Mouse (Mus musculus) neural tube, embryonic 15.5 days (tissue): ENCODE data around the gene Mknk1. TPM values are rescaled to one million over a fixed set of nuclear protein-coding genes. Genes with fewer than 3 reads are reported as not detected.

ENCODE experiments used
- ATAC-seq: fragments of 200-750 bp; cut with Nextera tagmentation; 2 replicates; pipeline ENCODE4 v1.8.0; 2017; ENCODE audit warnings: mild to moderate bottlenecking, moderate TSS enrichment, moderate library complexity; ENCODE audit not compliant: low FRiP score
- H3K27ac ChIP-seq: fragments of 300-500 bp; sonication (generic); replicated peaks from 2 replicates; pipeline ENCODE4 v1.5.1; 2015; ENCODE audit warnings: mild to moderate bottlenecking, inconsistent platforms
- H3K27me3 ChIP-seq: fragments of 300-500 bp; sonication (generic); replicated peaks from 2 replicates; pipeline ENCODE4 v1.6.1; 2015; ENCODE audit warnings: inconsistent platforms
- H3K36me3 ChIP-seq: fragments of 300-500 bp; sonication (generic); 2 replicates; pipeline ENCODE4 v1.6.1; 2015; ENCODE audit warnings: inconsistent platforms
- H3K4me1 ChIP-seq: fragments of 300-500 bp; sonication (generic); 2 replicates; pipeline ENCODE4 v1.6.1; 2015; ENCODE audit warnings: inconsistent platforms
- H3K4me2 ChIP-seq: fragments of 300-500 bp; sonication (generic); 2 replicates; pipeline ENCODE4 v1.6.1; 2015; ENCODE audit warnings: inconsistent platforms, mild to moderate bottlenecking, moderate library complexity
- H3K4me3 ChIP-seq: fragments of 300-500 bp; sonication (generic); replicated peaks from 2 replicates; pipeline ENCODE4 v1.5.1; 2015; ENCODE audit warnings: mild to moderate bottlenecking, inconsistent platforms
- H3K9ac ChIP-seq: fragments of 300-500 bp; sonication (generic); replicated peaks from 2 replicates; pipeline ENCODE4 v1.6.1; 2015; ENCODE audit warnings: mild to moderate bottlenecking, inconsistent platforms
- H3K9me3 ChIP-seq: fragments of 300-500 bp; sonication (generic); replicated peaks from 2 replicates; pipeline ENCODE4 v1.6.1; 2016; ENCODE audit warnings: inconsistent platforms
- WGBS: fragments of 180-500 bp; shearing (Covaris S2); methylation state at CpG from one replicate; pipeline ENCODE4 v1.1.7; 2015; ENCODE audit warnings: mixed read lengths; 5-methylcytosine and 5-hydroxymethylcytosine counted together
- polyA plus RNA-seq: library from polyadenylated mRNA; unstranded; fragments of >200 nt; fragmentation: Nextera tagmentation; extraction: Ambion mirVana; gene quantifications from 2 replicates; pipeline ENCODE4 v1.2.1, GENCODE M21; 2015

Gene Mknk1
- polyA plus RNA-seq, 1 experiment from 2014 or later = 25.3 TPM

DNA sequence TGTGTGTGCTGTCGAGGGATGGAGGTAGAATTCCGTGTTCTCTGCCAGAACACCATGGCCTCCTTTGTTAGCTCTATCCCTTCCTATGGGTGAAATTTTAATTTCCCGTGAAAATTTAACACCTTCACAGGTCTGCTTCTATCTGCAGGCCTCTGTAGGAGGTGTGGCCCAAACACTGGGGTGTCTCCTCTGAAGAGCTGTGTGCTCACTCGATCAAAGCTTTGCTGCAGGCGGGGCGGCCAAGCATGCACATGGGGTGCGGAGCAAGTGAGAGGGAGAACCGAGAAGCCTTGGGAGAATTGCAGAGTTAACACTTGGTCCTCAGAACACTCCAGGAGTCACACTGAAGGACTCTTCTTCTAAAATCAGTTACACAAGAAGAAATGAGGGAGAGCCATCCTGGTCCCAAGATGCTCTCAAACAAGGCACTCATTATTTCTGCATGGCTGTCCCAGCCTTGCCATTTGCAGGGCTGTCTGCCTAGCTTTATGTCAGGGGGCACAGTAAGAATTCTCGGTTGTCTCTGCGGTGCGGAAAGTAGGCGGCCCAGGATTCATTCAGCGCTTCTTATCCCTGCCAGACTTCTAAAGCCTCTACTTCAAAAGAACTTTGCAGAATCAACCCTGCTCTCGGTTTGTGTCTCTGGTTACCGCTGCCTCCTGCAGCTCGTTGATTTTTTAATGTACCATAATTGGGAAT is 30.7 kb downstream of the Mknk1 start:
- Histone ChIP-seq H3K9me3 (no peaks in the 10 kb centered on the region), H3K27me3 (no peaks in the 10 kb centered on the region), H3K36me3 (peaks cover 13% of the 10 kb centered on the region; the same call in 1 of the 2 replicates), H3K27ac (no peak overlapping the region), H3K4me3 (no peak overlapping the region), H3K4me1 (peaks cover 16% of the 10 kb centered on the region), H3K4me2 (no peak overlapping the region), H3K9ac (no peak overlapping the region)
- WGBS = 23% methylated on average over 16 of the region's 16 CpGs
- no peak for ATAC-seq

- Histone ChIP-seq H3K27me3 (no peaks in the 10 kb centered on the region; the same call in 1 of the 2 replicates), H3K4me2 (no peak overlapping the region), H3K9ac (no peak overlapping the region), H3K9me3 (no peaks in the 10 kb centered on the region), H3K4me3 (no peak overlapping the region), H3K4me1 (peaks cover 25% of the 10 kb centered on the region), H3K36me3 (peaks cover 17% of the 10 kb centered on the region; the same call in 1 of the 2 replicates), H3K27ac (no peak overlapping the region)
- ATAC-seq = no peak
- WGBS = 77% methylated on average over 3 of the region's 3 CpGs
These were observed 34.2 kb downstream of the Mknk1 start for GRCm38 (mm10) chr4:115873231-115873630.

- 4% methylated on average over 11 of the region's 11 CpGs for WGBS
- Histone ChIP-seq H3K36me3 (peaks cover 16% of the 10 kb centered on the region; the same call in 1 of the 2 replicates), H3K27me3 (no peaks in the 10 kb centered on the region; the same call in 1 of the 2 replicates), H3K4me2 (peak overlapping the region; percentile 15; the same call in 1 of the 2 replicates), H3K4me1 (peaks cover 33% of the 10 kb centered on the region), H3K27ac (no peak overlapping the region; the same call in 1 of the 2 replicates), H3K9ac (no peak overlapping the region), H3K4me3 (no peak overlapping the region), H3K9me3 (no peaks in the 10 kb centered on the region)
- no peak for ATAC-seq
These were observed 39.2 kb downstream of the Mknk1 start for GRCm38 (mm10) chr4:115878216-115878678.

- Histone ChIP-seq H3K27ac (no peak overlapping the region; the same call in 1 of the 2 replicates), H3K9ac (no peak overlapping the region), H3K36me3 (peaks cover 11% of the 10 kb centered on the region; the same call in 1 of the 2 replicates), H3K4me3 (no peak overlapping the region), H3K4me2 (no peak overlapping the region), H3K4me1 (peaks cover 33% of the 10 kb centered on the region), H3K9me3 (no peaks in the 10 kb centered on the region), H3K27me3 (no peaks in the 10 kb centered on the region; the same call in 1 of the 2 replicates)
- no peak for ATAC-seq
- 40% methylated on average over 9 of the region's 9 CpGs for WGBS
These were observed 39.8 kb downstream of the Mknk1 start for GRCm38 (mm10) chr4:115878828-115879227.

- 0% methylated on average over 1 of the region's 1 CpGs for WGBS
- Histone ChIP-seq H3K9me3 (no peaks in the 10 kb centered on the region), H3K4me3 (no peak overlapping the region), H3K36me3 (no peaks in the 10 kb centered on the region), H3K4me2 (no peak overlapping the region), H3K9ac (no peak overlapping the region), H3K27me3 (no peaks in the 10 kb centered on the region; the same call in 1 of the 2 replicates), H3K4me1 (peaks cover 42% of the 10 kb centered on the region), H3K27ac (no peak overlapping the region)
- ATAC-seq = no peak
These were observed 42.2 kb downstream of the Mknk1 start for GRCm38 (mm10) chr4:115881183-115881582.

- ATAC-seq = no peak
- Histone ChIP-seq H3K36me3 (no peaks in the 10 kb centered on the region), H3K27ac (no peak overlapping the region), H3K4me1 (peaks cover 43% of the 10 kb centered on the region), H3K27me3 (no peaks in the 10 kb centered on the region; the same call in 1 of the 2 replicates), H3K9ac (no peak overlapping the region), H3K4me2 (no peak overlapping the region), H3K9me3 (no peaks in the 10 kb centered on the region), H3K4me3 (no peak overlapping the region)
- WGBS = 65% methylated on average over 4 of the region's 4 CpGs
These were observed 43.2 kb downstream of the Mknk1 start for GRCm38 (mm10) chr4:115882195-115882594.

DNA sequence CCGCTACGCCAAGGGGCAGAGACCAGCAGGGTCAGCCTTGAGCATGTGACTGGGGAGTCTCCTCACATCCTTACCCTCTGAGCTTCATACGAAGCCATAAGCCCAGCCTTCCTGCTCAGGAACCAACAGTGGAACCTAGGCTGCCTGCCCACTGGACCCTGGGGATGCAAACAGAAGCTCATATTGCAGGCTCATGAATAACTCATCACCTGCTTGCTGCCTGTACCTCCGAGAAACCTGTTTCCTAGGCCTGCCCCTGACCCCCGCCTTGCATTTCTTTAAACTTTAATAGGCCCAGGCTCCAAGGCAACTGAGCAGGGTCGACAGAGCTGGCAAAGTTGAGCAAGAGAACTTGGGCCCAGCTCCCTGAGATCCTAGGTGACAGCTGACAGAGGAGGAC is 45.0 kb downstream of the Mknk1 start, which contains the start of gene Kncn:
Kncn (plus strand) TSS at position 379 of the 400 bp plus-strand sequence.
- 71% methylated on average over 6 of the region's 6 CpGs for WGBS
- Histone ChIP-seq H3K4me2 (no peak within 1 kb of the TSS), H3K4me3 (no peak within 1 kb of the TSS)

DNA sequence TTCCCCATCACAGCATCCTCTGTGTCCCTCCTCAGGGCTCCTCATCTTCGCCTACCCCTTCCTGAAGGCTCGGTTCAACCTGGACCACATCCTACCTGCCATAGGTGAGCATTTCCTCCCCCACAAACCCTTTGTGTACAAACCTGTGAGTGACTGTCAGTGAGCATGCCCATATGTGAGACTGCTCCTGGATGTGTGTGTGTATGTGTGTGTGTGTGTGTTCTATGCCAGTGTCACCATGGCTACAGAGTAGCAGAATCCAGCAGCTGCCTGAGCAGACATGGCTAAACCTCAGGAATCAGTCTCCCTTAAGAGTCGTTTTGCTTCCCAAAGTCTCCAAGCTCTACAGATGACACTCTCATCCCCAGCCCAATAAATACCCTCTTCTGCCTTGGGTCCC is 46.8 kb downstream of the Mknk1 start:
- ATAC-seq = peak; percentile 83
- peaks cover 20% of the 10 kb centered on the region for H3K27me3 ChIP-seq
- H3K9ac ChIP-seq = no peak overlapping the region
- H3K27ac ChIP-seq = no peak overlapping the region
- H3K4me1 ChIP-seq = peaks cover 33% of the 10 kb centered on the region
- no peak overlapping the region for H3K4me3 ChIP-seq
- WGBS = 83% methylated on average over 3 of the region's 3 CpGs
- H3K36me3 ChIP-seq = no peaks in the 10 kb centered on the region
- no peaks in the 10 kb centered on the region for H3K9me3 ChIP-seq
- H3K4me2 ChIP-seq = no peak overlapping the region

More for the DNA sequence above, 45.0 kb downstream of the Mknk1 start, which contains the start of gene Kncn:
- Histone ChIP-seq H3K9ac (no peak within 1 kb of the TSS), H3K9me3 (no peaks in the 10 kb centered on the region), H3K27me3 (peaks cover 3% of the 10 kb centered on the region), H3K4me1 (peaks cover 30% of the 10 kb centered on the region), H3K36me3 (no peaks in the 10 kb centered on the region), H3K27ac (no peak within 1 kb of the TSS)
- no peak for ATAC-seq

GRCm38 (mm10) chr4:115886875-115887274 is 47.9 kb downstream of the Mknk1 start:
- Histone ChIP-seq H3K9ac (no peak overlapping the region), H3K9me3 (no peaks in the 10 kb centered on the region), H3K4me3 (no peak overlapping the region), H3K36me3 (no peaks in the 10 kb centered on the region), H3K27me3 (peaks cover 30% of the 10 kb centered on the region), H3K4me2 (no peak overlapping the region), H3K27ac (no peak overlapping the region), H3K4me1 (peaks cover 23% of the 10 kb centered on the region)
- 71% methylated on average over 1 of the region's 1 CpGs for WGBS
- ATAC-seq = no peak

GRCm38 (mm10) chr4:115890066-115890465 is 51.1 kb downstream of the Mknk1 start:
- ATAC-seq = no peak

DNA sequence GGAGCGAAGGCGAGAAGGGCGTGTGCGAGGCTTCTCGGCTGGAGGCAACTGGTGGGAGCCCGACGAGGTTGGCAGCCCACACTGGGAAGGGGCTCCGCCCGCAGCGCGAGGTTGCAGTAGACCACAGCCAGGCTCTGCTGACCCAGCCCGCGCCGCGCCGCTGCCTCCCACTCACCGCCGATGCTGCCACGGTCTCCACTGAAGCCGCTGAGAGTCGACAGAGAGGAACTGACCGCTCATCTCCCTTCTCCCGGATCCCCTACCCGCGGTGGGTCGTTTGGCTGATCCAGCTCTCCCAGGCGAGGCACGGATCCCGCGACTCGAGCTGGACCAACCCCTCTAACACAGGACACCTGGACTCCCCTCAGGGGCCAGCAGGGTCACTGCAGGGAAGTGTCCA is 51.6 kb downstream of the Mknk1 start, which contains the start of gene 6430628N08Rik:
6430628N08Rik (plus strand) TSS at position 113 of the 400 bp plus-strand sequence.
- H3K4me1 ChIP-seq = peaks cover 14% of the 10 kb centered on the region
- under 1% methylated on average over 31 of the region's 31 CpGs for WGBS
- H3K4me3 ChIP-seq = peak within 1 kb of the TSS; percentile 33
- H3K9ac ChIP-seq = peak within 1 kb of the TSS; percentile 40; the same call in 1 of the 2 replicates
- ATAC-seq = no peak
- no peaks in the 10 kb centered on the region for H3K36me3 ChIP-seq
- no peaks in the 10 kb centered on the region for H3K9me3 ChIP-seq
- H3K27me3 ChIP-seq = peaks cover 46% of the 10 kb centered on the region
- H3K4me2 ChIP-seq = peak within 1 kb of the TSS; percentile 66
- no peak within 1 kb of the TSS for H3K27ac ChIP-seq

More at GRCm38 (mm10) chr4:115890066-115890465, 51.1 kb downstream of the Mknk1 start:
- Histone ChIP-seq H3K9me3 (no peaks in the 10 kb centered on the region), H3K4me1 (peaks cover 18% of the 10 kb centered on the region), H3K4me3 (peak overlapping the region; percentile 33), H3K9ac (peak overlapping the region; percentile 40; the same call in 1 of the 2 replicates), H3K27ac (no peak overlapping the region), H3K27me3 (peaks cover 44% of the 10 kb centered on the region), H3K4me2 (peak overlapping the region; percentile 66), H3K36me3 (no peaks in the 10 kb centered on the region)
- WGBS = 9% methylated on average over 6 of the region's 6 CpGs

GRCm38 (mm10) chr4:115894281-115894680 is 55.3 kb downstream of the Mknk1 start:
- WGBS = 8% methylated on average over 3 of the region's 3 CpGs
- no peak overlapping the region for H3K27ac ChIP-seq
- H3K4me1 ChIP-seq = peaks cover 17% of the 10 kb centered on the region
- no peak overlapping the region for H3K9ac ChIP-seq
- no peak overlapping the region for H3K4me2 ChIP-seq
- no peak overlapping the region for H3K4me3 ChIP-seq
- no peak for ATAC-seq
- peaks cover 78% of the 10 kb centered on the region for H3K27me3 ChIP-seq
- H3K9me3 ChIP-seq = no peaks in the 10 kb centered on the region
- no peaks in the 10 kb centered on the region for H3K36me3 ChIP-seq
